In the genomic region with DNA sequence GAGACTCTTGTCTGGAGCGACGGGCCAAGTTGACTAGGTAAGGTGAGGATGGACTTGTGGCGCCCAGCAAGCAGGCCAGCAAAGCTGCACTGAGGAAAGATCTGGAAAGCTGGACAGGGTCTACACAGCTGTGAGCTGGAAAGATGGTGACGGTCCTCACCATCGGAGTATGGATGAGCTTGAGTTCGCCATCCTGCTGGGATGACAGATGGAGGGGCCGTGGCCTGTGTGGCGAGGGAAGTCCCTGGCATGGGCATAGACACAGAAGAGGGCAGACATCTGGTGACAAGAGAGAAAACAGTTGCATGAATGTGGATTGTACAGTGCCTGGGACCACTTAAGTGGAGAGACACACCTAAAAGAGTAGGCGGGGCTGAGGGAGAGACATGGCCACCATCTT, we compare ENCODE assay signal across 28 mouse cellular contexts. TPM values are rescaled to one million over a fixed set of nuclear protein-coding genes. Genes with fewer than 3 reads are reported as not detected.
"Had no signal": no experiment of that assay in that cellular context is flagged by ENCODE, and none has a peak within 500 bp of the region (broad histone marks: within the 10 kb centered on the region; RNA-seq: fewer than 3 reads in every experiment).

No protein-coding gene starts in this region.

- H3K4me2 ChIP-seq: heart, embryonic 11.5 days; heart, embryonic 13.5 days; heart, embryonic 15.5 days; hindbrain, embryonic 13.5 days; hindbrain, embryonic 15.5 days; kidney, embryonic 15.5 days; limb, embryonic 13.5 days; limb, embryonic 15.5 days; liver, embryonic 12.5 days had no signal

- H3K9ac ChIP-seq: heart, embryonic 13.5 days; heart, embryonic 15.5 days; hindbrain, embryonic 13.5 days; hindbrain, embryonic 15.5 days; kidney, embryonic 15.5 days; limb, embryonic 13.5 days; limb, embryonic 15.5 days; liver, embryonic 12.5 days; liver, embryonic 14.5 days had no signal

- H3K4me3 ChIP-seq: heart, adult 2 months; heart, embryonic 13.5 days; heart, embryonic 15.5 days; hindbrain, embryonic 13.5 days; hindbrain, embryonic 15.5 days; kidney, embryonic 15.5 days; limb, embryonic 13.5 days; limb, embryonic 15.5 days; liver, embryonic 12.5 days had no signal

- H3K36me3 ChIP-seq: heart, embryonic 13.5 days; heart, embryonic 15.5 days; hindbrain, embryonic 13.5 days; hindbrain, embryonic 15.5 days; kidney, embryonic 15.5 days; limb, embryonic 13.5 days; limb, embryonic 15.5 days; liver, embryonic 12.5 days had no signal

- ATAC-seq: hindbrain, postnatal 0 days; intestine, embryonic 16.5 days; liver, embryonic 12.5 days had no signal

- H3K4me1 ChIP-seq: heart, embryonic 13.5 days; heart, embryonic 15.5 days; hindbrain, embryonic 13.5 days; hindbrain, embryonic 15.5 days; kidney, embryonic 15.5 days; limb, embryonic 13.5 days; limb, embryonic 15.5 days; liver, embryonic 12.5 days had no signal

- H3K9me3 ChIP-seq: heart, embryonic 13.5 days; heart, embryonic 15.5 days; hindbrain, embryonic 15.5 days; kidney, embryonic 15.5 days; limb, embryonic 15.5 days had no signal

- H3K27me3 ChIP-seq: heart, embryonic 13.5 days; heart, embryonic 15.5 days; hindbrain, embryonic 13.5 days; hindbrain, embryonic 15.5 days; kidney, embryonic 15.5 days; limb, embryonic 13.5 days; limb, embryonic 15.5 days; liver, embryonic 12.5 days had no signal

- H3K27ac ChIP-seq: heart, adult 2 months; heart, embryonic 13.5 days; heart, embryonic 15.5 days; hindbrain, embryonic 13.5 days; hindbrain, embryonic 15.5 days; hindbrain, postnatal 0 days; kidney, embryonic 15.5 days; kidney, postnatal 0 days; limb, embryonic 13.5 days; limb, embryonic 15.5 days; liver, embryonic 12.5 days; liver, embryonic 14.5 days had no signal

- DNase-seq: gastrocnemius, postnatal 14 days; gastrocnemius, postnatal 36 days; heart, adult 11 months; heart, adult 2 months; heart, postnatal 14 days; heart, postnatal 36 days; kidney, postnatal 14 days; layer of hippocampus, adult 9-11 months; layer of hippocampus, postnatal 36 days had no signal

RNA-seq across cellular contexts. Expression of a gene that starts 57.6 kb away (rescaled TPM):
- polyA plus RNA-seq: heart, adult 2 months; heart, embryonic 11.5 days; heart, embryonic 13.5 days; heart, embryonic 15.5 days; heart, postnatal 0 days; hindbrain, embryonic 11.5 days; hindbrain, embryonic 13.5 days; hindbrain, embryonic 15.5 days; hindbrain, postnatal 0 days; intestine, embryonic 14.5 days; intestine, embryonic 16.5 days; kidney, embryonic 15.5 days; kidney, postnatal 0 days; large intestine, adult 2 months; limb, embryonic 11.5 days; limb, embryonic 13.5 days; limb, embryonic 15.5 days; liver, adult 2 months; liver, embryonic 12.5 days had no signal
